In the genomic region with DNA sequence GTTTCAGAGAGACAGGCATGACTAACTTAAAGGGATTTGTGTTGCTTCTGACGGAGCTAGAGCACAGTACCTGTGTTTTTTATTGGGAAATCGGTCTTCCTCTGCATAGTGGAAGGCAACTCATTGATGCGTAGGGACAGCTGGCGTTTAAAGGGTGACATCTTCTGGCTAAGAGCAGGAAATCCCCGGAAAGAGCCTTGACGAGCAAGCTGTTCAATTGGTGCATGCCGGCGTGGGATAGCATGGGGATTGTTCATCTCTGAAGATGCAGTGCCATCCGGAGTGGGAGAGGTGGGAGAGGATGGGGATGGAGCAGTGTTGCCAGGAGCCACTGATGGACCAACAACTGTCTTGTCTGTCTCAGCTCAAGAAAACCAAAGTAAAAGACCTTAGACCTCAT, we compare ENCODE assay signal across 12 mouse cellular contexts. TPM values are rescaled to one million over a fixed set of nuclear protein-coding genes. Genes with fewer than 3 reads are reported as not detected.
A peak's percentile ranks its signal among the peaks of the same experiment; 100 is the strongest.
DNase-seq lines count a peak whose midpoint lies in the region; ATAC-seq lines count a peak whose summit lies in the region.
"Had no signal": no experiment of that assay in that cellular context is flagged by ENCODE, and none has a peak within 500 bp of the region (broad histone marks: within the 10 kb centered on the region; RNA-seq: fewer than 3 reads in every experiment).

No protein-coding gene starts in this region.

- DNase-seq in embryonic facial prominence, embryonic 14.5 days (ENCODE audit: low spot score): peak; percentile 59
- no peak for DNase-seq in embryonic facial prominence, embryonic 10.5 days (ENCODE audit: low spot score)
- DNase-seq in layer of hippocampus, adult 18-20 months (ENCODE audit: low spot score in 2 of 2): peak; percentile 47 to 81
- DNase-seq in layer of hippocampus, postnatal 10 days (ENCODE audit: low spot score in 2 of 2): no peak
- peak; percentile 31 for DNase-seq in cerebellum, adult 9-10 months
- peak; percentile 11 for DNase-seq in retina, adult 2 months (ENCODE audit: low read depth, low spot score)
- DNase-seq in urinary bladder, postnatal 25 days (ENCODE audit: low spot score): no peak
- DNase-seq: heart, postnatal 4 days had no signal

- WGBS in embryonic facial prominence, embryonic 14.5 days: 53% methylated on average over 9 of the region's 9 CpGs
- 64% methylated on average over 9 of the region's 9 CpGs for WGBS in embryonic facial prominence, embryonic 10.5 days

- no peak overlapping the region for H3K9ac ChIP-seq in embryonic facial prominence, embryonic 14.5 days (ENCODE audit: low read depth, low read length)
- H3K9ac ChIP-seq: forebrain, embryonic 15.5 days; limb, embryonic 12.5 days had no signal

- H3K4me2 ChIP-seq in embryonic facial prominence, embryonic 14.5 days (ENCODE audit: low read depth, low read length): no peak overlapping the region
- H3K4me2 ChIP-seq: forebrain, embryonic 15.5 days; limb, embryonic 12.5 days had no signal

- H3K9me3 ChIP-seq in embryonic facial prominence, embryonic 14.5 days (ENCODE audit: control insufficient read depth, low read length): no peaks in the 10 kb centered on the region
- peaks cover 5% of the 10 kb centered on the region; the same call in 1 of the 2 replicates for H3K9me3 ChIP-seq in embryonic facial prominence, embryonic 10.5 days
- H3K9me3 ChIP-seq: forebrain, embryonic 15.5 days had no signal

- no peak overlapping the region for H3K27ac ChIP-seq in embryonic facial prominence, embryonic 14.5 days (replicated peaks; ENCODE audit: low read depth, low read length)
- no peak overlapping the region for H3K27ac ChIP-seq in embryonic facial prominence, embryonic 10.5 days (replicated peaks)
- H3K27ac ChIP-seq: forebrain, embryonic 15.5 days; limb, embryonic 12.5 days; macrophage had no signal

- 0 out of 2 replicates have a peak, but pooled peaks have one; percentile 41 for ATAC-seq in embryonic facial prominence, embryonic 14.5 days (ENCODE audit: low read depth)
- no peak for ATAC-seq in erythroblast, adult 5-6 weeks (replicated peaks; ENCODE audit: low FRiP score, poor library complexity, severe bottlenecking)
- ATAC-seq: forebrain, embryonic 15.5 days had no signal

- no peak overlapping the region for H3K4me3 ChIP-seq in embryonic facial prominence, embryonic 14.5 days (ENCODE audit: low read depth, low read length)
- no peak overlapping the region for H3K4me3 ChIP-seq in embryonic facial prominence, embryonic 10.5 days
- H3K4me3 ChIP-seq: forebrain, embryonic 15.5 days; limb, embryonic 12.5 days had no signal

- no peaks in the 10 kb centered on the region for H3K4me1 ChIP-seq in embryonic facial prominence, embryonic 14.5 days (ENCODE audit: control insufficient read depth, insufficient read depth, low read length)
- no peaks in the 10 kb centered on the region for H3K4me1 ChIP-seq in embryonic facial prominence, embryonic 10.5 days
- H3K4me1 ChIP-seq: limb, embryonic 12.5 days had no signal

- H3K27me3 ChIP-seq in embryonic facial prominence, embryonic 14.5 days (replicated peaks; ENCODE audit: control insufficient read depth, insufficient read depth, low read length): no peaks in the 10 kb centered on the region
- no peaks in the 10 kb centered on the region for H3K27me3 ChIP-seq in embryonic facial prominence, embryonic 10.5 days (replicated peaks; ENCODE audit: low read depth, poor library complexity, severe bottlenecking)
- H3K27me3 ChIP-seq: forebrain, embryonic 15.5 days; limb, embryonic 12.5 days had no signal

- peaks cover 79% of the 10 kb centered on the region for H3K36me3 ChIP-seq in embryonic facial prominence, embryonic 14.5 days (ENCODE audit: control insufficient read depth, insufficient read depth, low read length)
- H3K36me3 ChIP-seq in embryonic facial prominence, embryonic 10.5 days (replicated peaks): peaks cover 95% of the 10 kb centered on the region

RNA-seq across cellular contexts. Expression of gene Papln, which starts 37.5 kb away (rescaled TPM):
- 1.8 and 2.6 TPM in 2 replicates for polyA plus RNA-seq in embryonic facial prominence, embryonic 14.5 days (2014; fragmentation: Nextera tagmentation; extraction: Ambion mirVana)
- 0.10 and 0.29 TPM in 2 replicates for polyA plus RNA-seq in embryonic facial prominence, embryonic 10.5 days (2016; fragmentation: Nextera tagmentation; extraction: Ambion mirVana)
- 1 to 10 TPM; 2.4 to 3.7 TPM for total RNA-seq in layer of hippocampus, adult 18-20 months (2021)
- 1 to 10 TPM; 4.8 to 6.5 TPM for total RNA-seq in layer of hippocampus, postnatal 10 days (2021)
- not detected in 2 replicates for total RNA-seq in erythroblast, adult 5-6 weeks (2015; ENCODE audit: low replicate concordance)
- not detected in 2 replicates for total RNA-seq in erythroblast, adult 5-6 weeks (2017; ENCODE audit: low replicate concordance)
- polyA plus RNA-seq: macrophage had no signal

Comparison
In these comparisons a context has a peak if more than half of its experiments do, and no peak if none do; other contexts are left out.
1. DNase-seq: peak in embryonic facial prominence, embryonic 14.5 days (single experiment), layer of hippocampus, adult 18-20 months (2 of 2), cerebellum, adult 9-10 months (single experiment) and retina, adult 2 months (single experiment); none in embryonic facial prominence, embryonic 10.5 days (single experiment), layer of hippocampus, postnatal 10 days (0 of 2) and urinary bladder, postnatal 25 days (single experiment).